Mouse (Mus musculus) heart, embryonic 15.5 days (tissue): ENCODE data around the gene Btbd16. TPM values are rescaled to one million over a fixed set of nuclear protein-coding genes. Genes with fewer than 3 reads are reported as not detected.

ENCODE experiments used
- ATAC-seq: fragments of 200-750 bp; cut with Nextera tagmentation; replicated peaks from 2 replicates; pipeline ENCODE4 v1.8.0; 2017; ENCODE audit warnings: low read depth, moderate TSS enrichment; ENCODE audit not compliant: insufficient number of reproducible peaks, insufficient read depth, low FRiP score
- H3K27ac ChIP-seq: fragments of 300-500 bp; sonication (generic); 2 replicates; pipeline ENCODE4 v1.5.1; 2015; ENCODE audit warnings: mild to moderate bottlenecking, inconsistent platforms
- H3K27me3 ChIP-seq: fragments of 300-500 bp; sonication (generic); 2 replicates; pipeline ENCODE4 v1.6.1; 2015; ENCODE audit warnings: inconsistent platforms
- H3K36me3 ChIP-seq: fragments of 300-500 bp; sonication (generic); 2 replicates; pipeline ENCODE4 v1.6.1; 2015; ENCODE audit warnings: mild to moderate bottlenecking, inconsistent platforms
- H3K4me1 ChIP-seq: fragments of 300-500 bp; sonication (generic); replicated peaks from 2 replicates; pipeline ENCODE4 v1.6.1; 2015; ENCODE audit warnings: inconsistent platforms
- H3K4me2 ChIP-seq: fragments of 300-500 bp; sonication (generic); 2 replicates; pipeline ENCODE4 v1.6.1; 2015; ENCODE audit warnings: inconsistent platforms, mild to moderate bottlenecking, moderate library complexity
- H3K4me3 ChIP-seq: fragments of 300-500 bp; sonication (generic); 2 replicates; pipeline ENCODE4 v1.5.1; 2015; ENCODE audit warnings: mild to moderate bottlenecking, inconsistent platforms
- H3K9ac ChIP-seq: fragments of 300-500 bp; sonication (generic); 2 replicates; pipeline ENCODE4 v1.6.1; 2015; ENCODE audit warnings: mild to moderate bottlenecking, inconsistent platforms
- H3K9me3 ChIP-seq: fragments of 300-500 bp; sonication (generic); replicated peaks from 2 replicates; pipeline ENCODE4 v1.6.1; 2016; ENCODE audit warnings: inconsistent platforms
- WGBS: fragments of 180-500 bp; shearing (Covaris S2); methylation state at CpG from one replicate; pipeline ENCODE4 v1.1.7; 2015; ENCODE audit warnings: mixed read lengths; 5-methylcytosine and 5-hydroxymethylcytosine counted together
- polyA plus RNA-seq: library from polyadenylated mRNA; unstranded; fragments of >200 nt; fragmentation: Nextera tagmentation; extraction: Ambion mirVana; gene quantifications from 2 replicates; pipeline ENCODE4 v1.2.1, GENCODE M21; 2015

Gene Btbd16
- polyA plus RNA-seq, 1 experiment from 2014 or later, result 0.09 TPM

DNA sequence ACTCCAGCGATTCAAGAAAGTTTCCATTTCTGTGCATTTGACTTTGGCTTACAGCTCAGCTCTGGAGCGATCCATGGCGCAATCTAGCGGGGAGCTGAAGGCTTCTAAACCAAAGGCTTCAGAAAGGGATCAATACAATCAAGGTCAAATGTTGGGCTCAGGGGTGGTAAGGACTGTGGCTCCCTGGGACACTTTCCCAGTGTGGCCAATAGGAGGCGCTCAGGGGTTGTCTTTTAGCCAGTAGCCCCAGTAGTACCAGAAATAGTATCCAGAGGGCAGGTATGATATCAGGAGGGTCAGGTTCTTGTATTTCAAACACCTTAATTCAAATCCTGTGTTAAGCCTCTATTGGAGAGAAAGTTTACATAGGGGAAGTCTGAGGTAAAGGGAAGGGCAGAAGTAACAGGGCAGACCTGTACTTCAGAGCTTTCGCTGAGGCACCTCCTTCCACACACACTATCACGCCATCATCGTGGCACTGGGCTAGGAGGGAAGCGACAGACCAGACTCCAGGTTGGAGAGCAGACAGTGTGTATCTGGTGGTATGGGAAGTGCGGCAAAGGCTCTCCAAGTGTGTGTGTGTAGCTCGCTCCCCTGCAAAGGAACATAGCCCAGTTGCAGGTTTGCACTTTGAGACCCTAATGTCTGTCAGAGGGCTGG is 568 bp upstream of the Btbd16 start:
- peak overlapping the region; percentile 39; the same call in 1 of the 2 replicates for H3K27ac ChIP-seq

DNA sequence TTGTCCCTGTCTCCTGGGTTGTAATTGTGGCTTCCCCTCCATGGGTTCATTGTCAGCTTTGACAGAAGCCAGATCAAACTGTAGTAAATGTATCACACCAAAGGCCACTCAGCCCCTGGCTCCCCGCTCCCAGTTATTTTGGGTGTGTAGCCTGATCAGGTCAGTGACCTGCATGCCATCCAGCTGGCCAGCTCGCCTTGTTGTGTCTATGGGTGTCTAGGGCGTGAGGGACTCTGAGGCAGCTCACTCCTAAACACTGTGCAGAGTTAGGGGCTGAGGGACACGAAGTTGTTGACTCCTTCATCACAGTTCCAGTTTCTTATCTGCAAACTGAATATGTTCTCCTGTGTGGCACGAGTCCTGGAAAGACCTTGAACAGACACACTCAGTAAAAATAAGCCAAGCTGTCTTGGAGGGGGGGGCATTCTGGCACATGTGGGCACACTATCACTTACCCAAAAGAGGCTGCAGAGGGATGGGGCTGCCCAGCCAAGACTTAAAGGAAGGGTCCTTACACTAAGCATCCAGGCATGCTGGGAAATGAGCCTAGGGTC is 7.1 kb downstream of the Btbd16 start:
- no peak overlapping the region for H3K4me2 ChIP-seq
- WGBS, result 26% methylated on average over 5 of the region's 5 CpGs
- peaks cover 25% of the 10 kb centered on the region for H3K4me1 ChIP-seq
- ATAC-seq, result peak; percentile 69
- peak overlapping the region; percentile 78 for H3K27ac ChIP-seq
- H3K9me3 ChIP-seq, result no peaks in the 10 kb centered on the region
- no peaks in the 10 kb centered on the region for H3K36me3 ChIP-seq
- H3K9ac ChIP-seq, result no peak overlapping the region
- no peaks in the 10 kb centered on the region for H3K27me3 ChIP-seq
- no peak overlapping the region for H3K4me3 ChIP-seq

More for the DNA sequence above, 568 bp upstream of the Btbd16 start:
- Histone ChIP-seq H3K4me3 (no peak overlapping the region), H3K4me2 (no peak overlapping the region), H3K9ac (no peak overlapping the region), H3K27me3 (no peaks in the 10 kb centered on the region), H3K9me3 (no peaks in the 10 kb centered on the region), H3K4me1 (peaks cover 12% of the 10 kb centered on the region), H3K36me3 (no peaks in the 10 kb centered on the region)
- peak; percentile 53; the same call in 1 of the 2 replicates for ATAC-seq
- WGBS, result 65% methylated on average over 11 of the region's 11 CpGs

DNA sequence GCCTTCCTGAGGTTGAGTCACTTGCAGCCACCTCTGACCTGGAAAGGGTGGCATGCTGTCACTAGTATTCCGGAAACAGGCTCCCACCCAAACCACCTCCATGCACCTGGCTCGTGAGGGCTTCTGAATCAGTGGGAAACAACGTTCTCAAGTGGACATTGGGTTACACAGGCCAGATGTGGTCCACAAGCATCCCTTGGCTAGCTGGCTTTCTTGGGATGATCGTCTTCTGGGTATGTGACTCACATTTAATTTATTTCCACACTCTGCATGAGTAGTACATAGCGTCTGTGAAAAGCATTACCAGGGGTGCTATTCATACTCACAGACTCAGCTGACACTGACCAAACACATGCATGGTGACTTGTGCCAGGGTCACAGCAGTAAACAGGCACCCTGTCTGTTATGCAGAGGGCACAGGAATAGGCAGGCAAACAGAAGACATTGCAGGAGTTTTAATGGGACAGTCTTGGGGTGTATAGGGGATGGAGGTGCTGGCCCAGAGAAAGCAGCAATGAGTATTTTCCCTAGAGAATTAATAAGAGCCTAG is 8.7 kb downstream of the Btbd16 start:
- 77% methylated on average over 5 of the region's 5 CpGs for WGBS
- Histone ChIP-seq H3K4me2 (no peak overlapping the region), H3K36me3 (no peaks in the 10 kb centered on the region)

DNA sequence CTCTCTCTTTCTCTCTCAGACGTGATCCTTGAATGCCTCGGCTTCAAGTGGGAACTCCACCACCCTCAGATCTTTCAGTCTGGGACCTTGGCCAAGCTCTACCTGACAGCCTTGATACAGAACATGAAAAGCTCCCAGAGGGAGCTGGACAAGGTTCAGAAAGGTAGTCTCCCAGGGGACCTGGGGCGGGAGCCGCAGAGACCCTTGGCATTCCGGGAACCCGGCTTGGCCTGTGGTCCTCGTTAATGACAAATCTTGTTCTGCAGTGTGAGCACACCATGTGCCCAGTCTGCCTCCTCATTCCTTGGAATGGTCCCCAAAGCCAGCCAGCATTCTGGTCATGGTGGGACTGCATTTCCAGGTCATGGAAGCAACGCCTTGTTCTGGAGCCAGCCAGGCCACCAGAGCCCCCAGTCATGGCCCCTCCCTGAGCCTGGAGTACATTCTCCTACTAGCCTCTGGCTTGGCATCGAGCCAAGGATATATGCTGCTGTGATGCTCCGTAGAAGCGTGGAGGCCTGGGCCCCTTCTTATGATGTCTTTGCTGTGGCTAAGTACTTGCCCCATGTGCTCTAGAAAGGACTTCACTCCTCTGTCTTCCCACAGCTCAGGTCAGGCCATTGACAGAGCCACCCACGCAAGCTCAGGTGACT is 12.2 kb downstream of the Btbd16 start:
- Histone ChIP-seq H3K9ac (no peak overlapping the region), H3K27ac (peak overlapping the region; percentile 16; the same call in 1 of the 2 replicates), H3K27me3 (no peaks in the 10 kb centered on the region), H3K4me2 (no peak overlapping the region), H3K36me3 (no peaks in the 10 kb centered on the region), H3K9me3 (no peaks in the 10 kb centered on the region), H3K4me3 (no peak overlapping the region), H3K4me1 (peaks cover 27% of the 10 kb centered on the region)
- ATAC-seq, result 0 out of 2 replicates have a peak, but pooled peaks have one; percentile 31
- WGBS, result 42% methylated on average over 12 of the region's 12 CpGs

More for the DNA sequence above, 8.7 kb downstream of the Btbd16 start:
- no peak for ATAC-seq
- Histone ChIP-seq H3K9me3 (no peaks in the 10 kb centered on the region), H3K4me3 (no peak overlapping the region), H3K27ac (no peak overlapping the region), H3K4me1 (peaks cover 35% of the 10 kb centered on the region), H3K27me3 (no peaks in the 10 kb centered on the region), H3K9ac (no peak overlapping the region)

DNA sequence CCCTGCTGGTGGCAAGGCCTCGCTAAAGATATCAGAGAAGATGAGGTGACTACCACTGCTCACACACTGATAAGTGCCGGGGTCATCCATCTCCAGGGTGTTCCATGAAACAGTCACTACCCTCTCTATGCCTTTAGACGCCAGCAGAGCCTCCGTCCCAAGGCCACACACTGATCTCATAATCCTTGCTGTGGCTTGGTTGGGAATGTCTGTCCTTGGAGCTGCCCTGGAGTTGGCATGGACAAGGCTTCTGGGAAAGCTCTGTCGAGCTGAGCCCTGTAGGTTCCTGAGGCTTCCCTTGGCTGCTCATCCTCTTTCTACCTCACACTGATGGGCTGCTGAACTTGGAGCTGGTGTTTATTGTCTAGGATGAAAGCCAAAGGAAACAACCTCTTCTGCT is 12.8 kb downstream of the Btbd16 start:
- Histone ChIP-seq H3K27ac (peak overlapping the region; percentile 27; the same call in 1 of the 2 replicates), H3K36me3 (no peaks in the 10 kb centered on the region)
- ATAC-seq, result no peak

DNA sequence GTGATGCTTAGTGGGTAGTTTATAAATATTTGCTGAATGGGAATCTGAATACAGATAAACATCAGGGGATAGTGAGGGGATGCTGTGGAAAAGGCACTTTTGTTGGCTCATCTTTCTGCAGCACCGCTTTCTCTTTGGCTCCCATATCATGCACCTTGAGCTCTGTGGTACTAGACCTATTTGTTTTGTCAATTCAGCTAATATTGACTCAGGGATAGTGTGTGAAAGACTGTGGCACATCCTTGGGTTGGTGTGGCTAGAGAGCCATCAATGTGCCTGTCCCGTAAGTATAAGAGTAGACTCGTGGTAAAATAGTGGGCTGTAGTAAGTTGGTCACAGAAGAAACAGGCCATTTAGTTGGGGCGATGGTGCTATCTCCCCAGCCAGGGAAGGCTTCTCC is 13.7 kb downstream of the Btbd16 start:
- no peak overlapping the region for H3K4me2 ChIP-seq
- no peaks in the 10 kb centered on the region for H3K36me3 ChIP-seq
- peaks cover 15% of the 10 kb centered on the region for H3K4me1 ChIP-seq
- H3K9me3 ChIP-seq, result no peaks in the 10 kb centered on the region
- no peaks in the 10 kb centered on the region for H3K27me3 ChIP-seq
- WGBS, result 92% methylated on average over 4 of the region's 4 CpGs
- H3K27ac ChIP-seq, result no peak overlapping the region
- H3K4me3 ChIP-seq, result no peak overlapping the region
- no peak overlapping the region for H3K9ac ChIP-seq
- no peak for ATAC-seq

More for the DNA sequence above, 12.8 kb downstream of the Btbd16 start:
- no peak overlapping the region for H3K9ac ChIP-seq
- no peak overlapping the region for H3K4me3 ChIP-seq
- WGBS, result 48% methylated on average over 5 of the region's 5 CpGs
- H3K27me3 ChIP-seq, result no peaks in the 10 kb centered on the region
- H3K4me1 ChIP-seq, result peaks cover 21% of the 10 kb centered on the region
- H3K9me3 ChIP-seq, result no peaks in the 10 kb centered on the region
- no peak overlapping the region for H3K4me2 ChIP-seq

DNA sequence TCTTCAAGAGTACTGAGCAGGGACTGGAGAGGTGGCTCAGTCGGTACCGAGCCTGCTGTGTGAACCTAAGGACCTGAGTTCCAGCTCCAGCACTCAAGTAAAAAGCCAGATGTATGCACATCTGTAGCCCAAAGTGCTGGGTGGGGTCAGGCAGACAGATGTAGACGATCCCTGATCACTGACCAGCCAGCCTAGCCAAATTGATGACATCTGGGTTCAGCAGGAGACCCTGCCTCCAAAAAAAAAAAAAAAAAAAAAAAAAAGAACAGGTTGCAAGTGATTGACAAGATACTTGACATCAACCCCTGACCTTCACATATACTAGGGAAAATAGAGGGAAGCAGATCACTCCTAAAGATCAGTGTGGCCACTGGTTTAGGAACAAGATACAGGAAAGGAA is 15.1 kb downstream of the Btbd16 start:
- Histone ChIP-seq H3K4me1 (peaks cover 15% of the 10 kb centered on the region), H3K27me3 (no peaks in the 10 kb centered on the region), H3K9ac (no peak overlapping the region), H3K36me3 (no peaks in the 10 kb centered on the region), H3K9me3 (no peaks in the 10 kb centered on the region), H3K27ac (no peak overlapping the region), H3K4me3 (no peak overlapping the region), H3K4me2 (no peak overlapping the region)
- no peak for ATAC-seq
- 86% methylated on average over 3 of the region's 3 CpGs for WGBS

DNA sequence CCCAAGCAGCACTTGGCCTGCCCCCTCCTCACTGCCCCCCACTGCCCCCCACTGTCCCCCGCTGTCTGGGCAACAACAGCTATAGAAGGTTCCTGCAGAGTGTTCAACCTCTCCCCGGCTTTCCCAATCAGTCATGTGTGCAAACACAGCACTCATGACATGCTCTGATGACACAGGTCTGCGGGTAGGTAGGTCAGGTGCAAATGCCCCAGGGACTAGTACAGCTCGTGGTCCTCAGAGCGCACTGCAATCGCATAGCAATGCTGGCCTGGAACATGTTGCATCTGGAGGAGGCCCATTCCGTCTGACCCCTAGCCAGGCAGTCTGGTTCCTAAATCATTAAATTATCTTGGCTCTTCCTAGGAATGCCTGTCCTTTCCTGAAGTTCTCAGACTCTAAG is 15.6 kb downstream of the Btbd16 start:
- WGBS, result 85% methylated on average over 7 of the region's 7 CpGs
- H3K27me3 ChIP-seq, result no peaks in the 10 kb centered on the region
- H3K4me2 ChIP-seq, result no peak overlapping the region
- no peak overlapping the region for H3K4me3 ChIP-seq
- no peak overlapping the region for H3K9ac ChIP-seq
- H3K36me3 ChIP-seq, result no peaks in the 10 kb centered on the region
- peaks cover 18% of the 10 kb centered on the region for H3K4me1 ChIP-seq
- H3K9me3 ChIP-seq, result no peaks in the 10 kb centered on the region
- no peak for ATAC-seq
- H3K27ac ChIP-seq, result no peak overlapping the region

DNA sequence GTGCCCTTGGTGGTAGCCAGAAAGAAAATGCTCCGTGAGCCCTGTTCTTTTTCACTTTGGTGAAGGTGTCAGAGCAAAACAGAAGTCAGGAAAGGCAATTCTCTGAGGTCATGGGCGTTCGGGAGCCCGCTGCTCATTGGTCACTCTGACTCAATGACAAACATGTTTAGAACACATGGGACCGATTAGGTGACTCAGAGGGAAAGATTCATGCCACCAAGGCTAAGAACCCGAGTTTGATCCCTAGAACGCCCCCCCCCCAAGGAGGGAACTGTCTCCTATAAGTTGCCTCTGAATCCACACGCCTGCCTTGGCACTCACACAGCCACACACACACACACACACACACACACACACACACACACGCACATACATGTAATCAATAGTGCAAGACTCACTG is 19.8 kb downstream of the Btbd16 start:
- H3K36me3 ChIP-seq, result no peaks in the 10 kb centered on the region
- no peak overlapping the region for H3K4me3 ChIP-seq
- H3K27ac ChIP-seq, result no peak overlapping the region
- H3K9ac ChIP-seq, result no peak overlapping the region
- H3K4me2 ChIP-seq, result no peak overlapping the region
- no peak for ATAC-seq
- no peaks in the 10 kb centered on the region for H3K27me3 ChIP-seq
- H3K4me1 ChIP-seq, result peaks cover 8% of the 10 kb centered on the region
- no peaks in the 10 kb centered on the region for H3K9me3 ChIP-seq
- whole genome bisulfite sequencing, result 73% methylated on average over 9 of the region's 9 CpGs

DNA sequence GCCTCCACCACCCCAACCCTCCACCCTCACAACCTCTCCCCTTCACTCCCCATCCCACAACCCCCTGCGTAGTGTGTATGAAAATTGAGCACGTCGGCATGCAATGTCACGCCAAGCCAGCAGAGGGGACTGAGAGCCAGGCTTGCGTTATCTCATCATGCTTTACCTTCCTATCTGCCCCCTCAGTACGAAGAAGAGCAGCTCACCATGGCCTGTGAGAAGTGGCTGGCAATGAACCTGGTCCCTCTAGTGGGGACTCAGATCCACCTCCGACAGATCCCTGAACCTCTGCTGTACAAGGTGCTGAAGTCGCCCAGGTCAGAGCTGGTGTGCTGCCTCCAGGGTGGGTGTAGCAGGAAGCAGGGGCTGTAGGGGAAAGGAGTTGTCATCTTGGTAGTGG is 22.9 kb downstream of the Btbd16 start:
- Histone ChIP-seq H3K27ac (no peak overlapping the region), H3K9me3 (no peaks in the 10 kb centered on the region), H3K9ac (no peak overlapping the region), H3K27me3 (no peaks in the 10 kb centered on the region), H3K4me1 (peaks cover 8% of the 10 kb centered on the region), H3K36me3 (no peaks in the 10 kb centered on the region), H3K4me3 (no peak overlapping the region), H3K4me2 (no peak overlapping the region)
- ATAC-seq, result no peak
- 67% methylated on average over 8 of the region's 8 CpGs for WGBS

DNA sequence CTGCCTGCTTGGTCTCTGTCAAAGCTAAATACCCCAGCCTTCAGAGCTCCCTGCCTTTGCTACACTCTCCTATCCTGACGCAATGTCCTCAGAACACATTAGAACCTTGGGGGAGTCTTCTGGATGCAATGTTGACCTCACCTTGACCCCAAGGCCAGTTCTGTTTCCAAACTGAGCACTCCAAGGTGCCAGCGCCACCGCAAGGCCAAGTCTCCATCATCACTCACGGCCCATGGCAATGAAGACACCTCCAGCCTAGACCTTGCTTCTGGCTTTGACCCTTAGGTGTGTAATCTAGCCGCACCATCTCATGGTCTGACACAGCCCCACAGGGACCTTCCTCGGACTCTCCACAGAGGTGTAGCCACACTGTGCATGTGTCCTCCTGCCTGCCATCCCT is 23.7 kb downstream of the Btbd16 start:
- Histone ChIP-seq H3K36me3 (no peaks in the 10 kb centered on the region), H3K9ac (no peak overlapping the region), H3K27ac (no peak overlapping the region), H3K4me2 (no peak overlapping the region), H3K4me1 (peaks cover 8% of the 10 kb centered on the region), H3K4me3 (no peak overlapping the region), H3K9me3 (no peaks in the 10 kb centered on the region), H3K27me3 (no peaks in the 10 kb centered on the region)
- WGBS, result 89% methylated on average over 6 of the region's 6 CpGs
- ATAC-seq, result no peak
